Mouse (Mus musculus) CH12.LX (cell line): ENCODE data around the gene Hspb9. TPM values are rescaled to one million over a fixed set of nuclear protein-coding genes. Genes with fewer than 3 reads are reported as not detected.

Experiments
- DNase-seq: peaks from one replicate; pipeline ENCODE4 v3.0.0-alpha.2; 2013; ENCODE audit errors: extremely low read depth
- H3K27ac ChIP-seq: 2 replicates; pipeline ENCODE4 v1.5.1; 2012; ENCODE audit warnings: low read depth, mild to moderate bottlenecking, control low read depth, moderate library complexity; ENCODE audit not compliant: insufficient read depth
- H3K27me3 ChIP-seq: replicated peaks from 2 replicates; pipeline ENCODE3; 2012; ENCODE audit warnings: inconsistent platforms
- H3K36me3 ChIP-seq, 2 experiments: replicated peaks in 1 of 2; 2 replicates each; pipeline versions ENCODE3 to v1.6.1; 2012; ENCODE audit warnings: inconsistent platforms in 1 of 2, low read length in 1 of 2, mild to moderate bottlenecking in 1 of 2, mixed read lengths in 1 of 2, moderate library complexity in 1 of 2; ENCODE audit not compliant: control insufficient read depth in 1 of 2, insufficient read depth in 1 of 2
- H3K4me1 ChIP-seq, 2 experiments: 2 replicates each; pipeline ENCODE4 v1.6.1; 2012; ENCODE audit warnings: inconsistent platforms in 1 of 2, moderate library complexity in 1 of 2; ENCODE audit not compliant: insufficient read depth in 2 of 2, control insufficient read depth in 1 of 2
- H3K4me2 ChIP-seq: 2 replicates; pipeline ENCODE4 v1.6.1; 2012; ENCODE audit warnings: low read depth, mild to moderate bottlenecking, control low read depth; ENCODE audit not compliant: poor library complexity, insufficient read depth, severe bottlenecking
- H3K4me3 ChIP-seq, 3 experiments: fragments of 150-350 bp in 1 of 3; sonication (generic) in 1 of 3; replicated peaks in 1 of 3; 2 replicates each; pipeline versions ENCODE3 to v1.5.1; 2011 to 2012; ENCODE audit warnings: low read depth in 2 of 3, low read length in 2 of 3, mild to moderate bottlenecking in 2 of 3, moderate library complexity in 2 of 3, control low read depth in 1 of 3, improper control_type of control experiment in 1 of 3, inconsistent platforms in 1 of 3, mixed read lengths in 1 of 3; ENCODE audit not compliant: poor library complexity in 1 of 3
- H3K79me2 ChIP-seq: replicated peaks from 2 replicates; pipeline ENCODE4 v1.6.1; 2012; ENCODE audit warnings: mild to moderate bottlenecking, moderate library complexity; ENCODE audit not compliant: control insufficient read depth, poor library complexity, insufficient read depth, severe bottlenecking; ENCODE audit errors: extremely low read depth
- H3K9ac ChIP-seq: 2 replicates; pipeline ENCODE4 v1.6.1; 2012; ENCODE audit warnings: low read depth, mild to moderate bottlenecking, control low read depth, moderate library complexity; ENCODE audit not compliant: insufficient read depth
- H3K9me3 ChIP-seq: replicated peaks from 2 replicates; pipeline ENCODE3; 2012; ENCODE audit warnings: low read length, inconsistent platforms, mixed read lengths
- BHLHE40 ChIP-seq: IDR thresholded peaks from 2 replicates; pipeline ENCODE4 v1.6.1; 2011; ENCODE audit warnings: mild to moderate bottlenecking, low read depth, low read length, improper control_type of control experiment
- CHD1 ChIP-seq: IDR thresholded peaks from 2 replicates; pipeline ENCODE4 v1.6.1; 2012; ENCODE audit warnings: low read depth, low read length, improper control_type of control experiment, inconsistent platforms
- CHD2 ChIP-seq: IDR thresholded peaks from 2 replicates; pipeline ENCODE4 v1.6.1; 2011; ENCODE audit warnings: low read length, improper control_type of control experiment
- CTCF ChIP-seq, 2 experiments: IDR thresholded peaks in 1 of 2; conservative IDR thresholded peaks in 1 of 2; 2 replicates each; pipeline ENCODE4 v1.5.1; 2011 to 2012; ENCODE audit warnings: low read depth in 2 of 2, low read length in 2 of 2, improper control_type of control experiment in 1 of 2, inconsistent platforms in 1 of 2, mild to moderate bottlenecking in 1 of 2, moderate library complexity in 1 of 2
- E2F4 ChIP-seq: IDR thresholded peaks from 2 replicates; pipeline ENCODE4 v1.6.1; 2011; ENCODE audit warnings: low read depth, low read length, improper control_type of control experiment; ENCODE audit not compliant: insufficient replicate concordance
- ELF1 ChIP-seq: IDR thresholded peaks from 2 replicates; pipeline ENCODE4 v1.6.1; 2014; ENCODE audit warnings: low read depth, mild to moderate bottlenecking, inconsistent platforms, low read length, improper control_type of control experiment
- EP300 ChIP-seq: IDR thresholded peaks from 2 replicates; pipeline ENCODE4 v1.6.1; 2011; ENCODE audit warnings: low read length, improper control_type of control experiment
- ETS1 ChIP-seq: conservative IDR thresholded peaks from 2 replicates; pipeline ENCODE4 v1.6.1; 2012; ENCODE audit warnings: low read depth, mild to moderate bottlenecking, inconsistent platforms, low read length, improper control_type of control experiment, moderate library complexity
- GABPA ChIP-seq: IDR thresholded peaks from 2 replicates; pipeline ENCODE4 v1.6.1; 2012; ENCODE audit warnings: low read depth, low read length, improper control_type of control experiment, inconsistent platforms; ENCODE audit not compliant: insufficient replicate concordance
- HCFC1 ChIP-seq: IDR thresholded peaks from 2 replicates; pipeline ENCODE4 v1.6.1; 2012; ENCODE audit warnings: low read depth, mild to moderate bottlenecking, inconsistent platforms, low read length, improper control_type of control experiment
- IRF4 ChIP-seq: IDR thresholded peaks from 2 replicates; pipeline ENCODE4 v1.6.1; 2014; ENCODE audit warnings: low read depth, mild to moderate bottlenecking, inconsistent platforms, low read length, improper control_type of control experiment
- JUN ChIP-seq: IDR thresholded peaks from 2 replicates; pipeline ENCODE4 v1.6.1; 2011; ENCODE audit warnings: low read depth, mild to moderate bottlenecking, low read length, improper control_type of control experiment, moderate library complexity; ENCODE audit not compliant: insufficient read depth
- JUND ChIP-seq: conservative IDR thresholded peaks from 2 replicates; pipeline ENCODE4 v1.6.1; 2011; ENCODE audit warnings: low read depth, low read length, improper control_type of control experiment
- KAT2A ChIP-seq: IDR thresholded peaks from 2 replicates; pipeline ENCODE4 v1.6.1; 2012; ENCODE audit warnings: low read length, improper control_type of control experiment, inconsistent platforms; ENCODE audit not compliant: insufficient replicate concordance
- MAFK ChIP-seq: IDR thresholded peaks from 2 replicates; pipeline ENCODE4 v1.6.1; 2011; ENCODE audit warnings: low read length, improper control_type of control experiment; ENCODE audit not compliant: insufficient replicate concordance
- MAX ChIP-seq: IDR thresholded peaks from 2 replicates; pipeline ENCODE4 v1.6.1; 2011; ENCODE audit warnings: low read length, improper control_type of control experiment
- MAZ ChIP-seq: IDR thresholded peaks from 2 replicates; pipeline ENCODE4 v1.6.1; 2012; ENCODE audit warnings: low read depth, mild to moderate bottlenecking, inconsistent platforms, low read length, improper control_type of control experiment, moderate library complexity
- MEF2A ChIP-seq: IDR thresholded peaks from 2 replicates; pipeline ENCODE4 v1.6.1; 2014; ENCODE audit warnings: low read depth, mild to moderate bottlenecking, inconsistent platforms, low read length, improper control_type of control experiment, borderline replicate concordance
- MXI1 ChIP-seq: IDR thresholded peaks from 2 replicates; pipeline ENCODE4 v1.6.1; 2011; ENCODE audit warnings: mild to moderate bottlenecking, low read depth, low read length, improper control_type of control experiment
- MYC ChIP-seq: IDR thresholded peaks from 2 replicates; pipeline ENCODE4 v1.6.1; 2011; ENCODE audit warnings: low read depth, mild to moderate bottlenecking, improper control_type of control experiment, low read length
- NELFE ChIP-seq: IDR thresholded peaks from 2 replicates; pipeline ENCODE4 v1.6.1; 2011; ENCODE audit warnings: low read depth, low read length, improper control_type of control experiment
- NRF1 ChIP-seq: IDR thresholded peaks from 2 replicates; pipeline ENCODE4 v1.6.1; 2014; ENCODE audit warnings: low read depth, mild to moderate bottlenecking, inconsistent platforms, low read length, improper control_type of control experiment, moderate library complexity
- PAX5 ChIP-seq: IDR thresholded peaks from 2 replicates; pipeline ENCODE4 v1.6.1; 2012; ENCODE audit warnings: low read length, inconsistent platforms, mixed read lengths
- POLR2A ChIP-seq: IDR thresholded peaks from 2 replicates; pipeline ENCODE4 v1.6.1; 2011; ENCODE audit warnings: low read depth, mild to moderate bottlenecking, improper control_type of control experiment, low read length
- POLR2AphosphoS2 ChIP-seq: IDR thresholded peaks from 2 replicates; pipeline ENCODE4 v1.6.1; 2011; ENCODE audit warnings: low read depth, low read length, improper control_type of control experiment
- RAD21 ChIP-seq: IDR thresholded peaks from 2 replicates; pipeline ENCODE4 v1.6.1; 2011; ENCODE audit warnings: low read depth, mild to moderate bottlenecking, low read length, improper control_type of control experiment, moderate library complexity
- RCOR1 ChIP-seq: conservative IDR thresholded peaks from 2 replicates; pipeline ENCODE4 v1.6.1; 2012; ENCODE audit warnings: low read depth, mild to moderate bottlenecking, inconsistent platforms, low read length, improper control_type of control experiment
- SIN3A ChIP-seq: IDR thresholded peaks from 2 replicates; pipeline ENCODE4 v1.6.1; 2012; ENCODE audit warnings: low read length, improper control_type of control experiment, inconsistent platforms
- SMC3 ChIP-seq: IDR thresholded peaks from 2 replicates; pipeline ENCODE4 v1.6.1; 2011; ENCODE audit warnings: low read depth, low read length, improper control_type of control experiment
- TBP ChIP-seq: conservative IDR thresholded peaks from 2 replicates; pipeline ENCODE4 v1.6.1; 2011; ENCODE audit warnings: low read depth, low read length, improper control_type of control experiment
- TCF12 ChIP-seq: IDR thresholded peaks from 2 replicates; pipeline ENCODE4 v1.6.1; 2014; ENCODE audit warnings: low read depth, mild to moderate bottlenecking, inconsistent platforms, low read length, improper control_type of control experiment
- UBTF ChIP-seq: IDR thresholded peaks from 2 replicates; pipeline ENCODE4 v1.6.1; 2012; ENCODE audit warnings: low read depth, mild to moderate bottlenecking, inconsistent platforms, low read length, improper control_type of control experiment, moderate library complexity
- USF1 ChIP-seq: IDR thresholded peaks from 2 replicates; pipeline ENCODE4 v1.6.1; 2014; ENCODE audit warnings: low read depth, mild to moderate bottlenecking, inconsistent platforms, low read length, improper control_type of control experiment
- USF2 ChIP-seq: conservative IDR thresholded peaks from 2 replicates; pipeline ENCODE4 v1.6.1; 2011; ENCODE audit warnings: low read depth, low read length, improper control_type of control experiment
- ZC3H11A ChIP-seq: IDR thresholded peaks from 2 replicates; pipeline ENCODE4 v1.6.1; 2012; ENCODE audit warnings: low read depth, mild to moderate bottlenecking, inconsistent platforms, low read length, improper control_type of control experiment
- ZKSCAN1 ChIP-seq: IDR thresholded peaks from 2 replicates; pipeline ENCODE4 v1.6.1; 2012; ENCODE audit warnings: low read depth, inconsistent platforms, low read length, improper control_type of control experiment, borderline replicate concordance
- ZMIZ1 ChIP-seq: IDR thresholded peaks from 2 replicates; pipeline ENCODE4 v1.6.1; 2012; ENCODE audit warnings: low read depth, mild to moderate bottlenecking, inconsistent platforms, low read length, improper control_type of control experiment
- ZNF384 ChIP-seq: IDR thresholded peaks from 2 replicates; pipeline ENCODE4 v1.6.1; 2012; ENCODE audit warnings: low read depth, low read length, improper control_type of control experiment, inconsistent platforms
- dilution Hi-C: fragments of 300-500 bp; cut with MboI; formaldehyde crosslinking; loops from 2 replicates; pipeline ENCODE4 v1.14.3; 2020; ENCODE audit warnings: low sequenced_read_pairs; ENCODE audit not compliant: extremely low pct_unique_long_range_greater_than_20kb, extremely low pct_ligation_motif_present
- in situ Hi-C: fragments of 300-500 bp; cut with MboI; formaldehyde crosslinking; loops from 3 replicates; pipeline ENCODE4 v1.14.3; 2019; ENCODE audit warnings: low sequenced_read_pairs, low pct_ligation_motif_present, low pct_unique_long_range_greater_than_20kb, mixed read lengths
- polyA plus RNA-seq: library from polyadenylated mRNA; unstranded; fragments of >175 nt; gene quantifications from 2 replicates; pipeline ENCODE4 v1.2.1, GENCODE M21; 2012; ENCODE audit warnings: low read depth; ENCODE audit not compliant: insufficient read length
- total RNA-seq, 2 experiments: library from RNA; depleted of rRNA; stranded (reverse); fragments of 300-350 nt in 1 of 2; fragments of >200 nt in 1 of 2; gene quantifications; 2 replicates each; pipeline ENCODE4 v1.2.3; 2012 to 2014

Gene Hspb9
- total and polyA plus RNA-seq, 3 experiments = 0.54 TPM; not detected in 2

GRCm38 (mm10) chr11:100738066-100738604, 24.5 kb downstream of the Hspb9 start, which contains the start of gene Rab5c:
Rab5c (minus strand) TSS chr11:100738215.
- H3K4me2 ChIP-seq = peak within 1 kb of the TSS; percentile 97
- TF ChIP-seq POLR2AphosphoS2 (peak; percentile 74; the same call in 1 of the 2 replicates), IRF4 (peak; percentile 55), HCFC1 (peak; percentile 99), EP300 (no peak), USF1 (no peak), BHLHE40 (no peak), JUND (no peak), MEF2A (no peak), MXI1 (peak; percentile 85), CHD2 (peak; percentile 100), SMC3 (peak; percentile 8; the same call in 1 of the 2 replicates), CHD1 (no peak), ZKSCAN1 (no peak), TBP (peak; percentile 70; the same call in 1 of the 2 replicates), JUN (no peak), MYC (0 out of 2 replicates have a peak, but pooled peaks have one; percentile 63), ETS1 (no peak), E2F4 (peak; percentile 96), ZNF384 (no peak), ZMIZ1 (peak; percentile 80; the same call in 1 of the 2 replicates), MAZ (peak; percentile 93), KAT2A (peak; percentile 99), CTCF (conservative IDR thresholded peaks at IDR 0.05 in 1 of 2, IDR thresholded peaks at IDR 0.05 in 1 of 2; ENCODE audit: low read depth in 2 of 2, low read length in 2 of 2) (no peak), SIN3A (peak; percentile 58), MAX (no peak), PAX5 (no peak), UBTF (peak; percentile 65; the same call in 1 of the 2 replicates), NELFE (peak; percentile 80), POLR2A (peak; percentile 95), RAD21 (no peak), TCF12 (peak; percentile 81; the same call in 1 of the 2 replicates), NRF1 (peak; percentile 65), MAFK (no peak), USF2 (no peak), RCOR1 (no peak), ZC3H11A (no peak), ELF1 (peak; percentile 99), GABPA (peak; percentile 83; the same call in 1 of the 2 replicates)
- dilution Hi-C loops = no loop called here
- in situ Hi-C loops = no loop called here
- peak within 1 kb of the TSS; percentile 75 to 100 (median 84) for H3K4me3 ChIP-seq
- H3K9ac ChIP-seq = peak within 1 kb of the TSS; percentile 95
- peaks cover 5 to 35% of the 10 kb centered on the region in 2 experiments for H3K4me1 ChIP-seq
- H3K79me2 ChIP-seq = peaks cover 47% of the 10 kb centered on the region
- peak; percentile 100 for DNase-seq
- H3K36me3 ChIP-seq = peaks cover 1 to 38% of the 10 kb centered on the region in 2 experiments
- H3K9me3 ChIP-seq = no peaks in the 10 kb centered on the region
- no peaks in the 10 kb centered on the region for H3K27me3 ChIP-seq
- peak within 1 kb of the TSS; percentile 19; the same call in 1 of the 2 replicates for H3K27ac ChIP-seq
